Mouse (Mus musculus) cerebellum, adult 2 months (tissue): ENCODE measurements at regions not wholly inside any gene's neighbourhood (a gene's known extent, or its start where the extent isn't known, plus 50 kb on each side); places are given as distances from the start of the nearest gene placed in this dataset.

ENCODE experiments used
- CTCF ChIP-seq: fragments of 200-500 bp; IDR thresholded peaks from 2 replicates; pipeline ENCODE4 v1.5.1; 2011; ENCODE audit warnings: low read depth, mild to moderate bottlenecking, control low read depth, low read length, moderate library complexity, borderline replicate concordance; ENCODE audit not compliant: insufficient read depth
- POLR2A ChIP-seq: fragments of 200-500 bp; IDR thresholded peaks from 2 replicates; pipeline ENCODE4 v1.6.1; 2011; ENCODE audit warnings: low read length, control low read depth, borderline replicate concordance; ENCODE audit not compliant: insufficient read depth

GRCm38 (mm10) chr3:101666583-101666982 lies 62.1 kb upstream of the Atp1a1 start:
- TF ChIP-seq CTCF: no peak
- TF ChIP-seq POLR2A: no peak
